Mouse (Mus musculus) liver, adult 2 months (tissue): ENCODE measurements around the gene Tmc2.

Experiments
- CTCF ChIP-seq: fragments of 200-500 bp; IDR thresholded peaks from 2 replicates; pipeline ENCODE4 v1.5.1; 2011; ENCODE audit warnings: low read depth, low read length, control low read depth
- POLR2A ChIP-seq: fragments of 200-500 bp; IDR thresholded peaks from 2 replicates; pipeline ENCODE4 v1.6.1; 2011; ENCODE audit warnings: low read length, control low read depth; ENCODE audit not compliant: insufficient read depth; ENCODE audit errors: extremely low read depth

- no peak for TF ChIP-seq POLR2A
- TF ChIP-seq CTCF = no peak
Measured at GRCm38 (mm10) chr2:130178381-130178705, 16.7 kb upstream of the Tmc2 start.
